Mouse (Mus musculus): Measurements from ENCODE around the gene Rpl35a. TPM values are rescaled to one million over a fixed set of nuclear protein-coding genes. Genes with fewer than 3 reads are reported as not detected.

Gene Rpl35a
- total RNA-seq, 1 experiment: 1,755 TPM

DNA sequence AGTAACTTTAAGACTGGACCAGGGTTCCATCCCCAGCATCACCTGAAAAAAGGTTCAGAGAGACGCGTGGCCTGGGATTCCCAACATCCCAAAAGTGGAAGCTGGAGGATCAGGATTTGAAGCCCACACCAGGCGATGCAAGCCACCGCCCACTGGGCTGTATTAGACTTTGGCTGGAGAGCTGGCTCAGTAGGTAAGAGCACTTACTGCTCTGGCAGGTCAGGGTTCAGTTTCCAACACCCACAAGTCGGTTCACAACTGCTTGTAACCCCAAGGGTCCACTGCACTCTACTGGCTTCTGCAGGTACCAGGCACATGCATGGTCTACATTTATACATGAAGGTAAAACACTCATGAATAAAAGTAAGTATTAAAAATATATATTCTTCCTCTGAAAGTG is 42.5 kb upstream of the Rpl35a start:
- DNase-seq (ENCODE audit: low read depth, low spot score): no peak
- TF ChIP-seq HCFC1 (IDR thresholded peaks at IDR 0.05; ENCODE audit: borderline replicate concordance, insufficient read depth, low read length) (no peak), CHD2 (IDR thresholded peaks at IDR 0.05; ENCODE audit: low read depth, low read length) (no peak), MAFK (IDR thresholded peaks at IDR 0.05; ENCODE audit: insufficient read depth, low read depth, low read length) (no peak), ZC3H11A (IDR thresholded peaks at IDR 0.05; ENCODE audit: borderline replicate concordance, low read depth, low read length) (no peak), ZNF384 (IDR thresholded peaks at IDR 0.05; ENCODE audit: low read depth, low read length) (no peak)
- peaks cover 18% of the 10 kb centered on the region for H3K36me3 ChIP-seq (ENCODE audit: control insufficient read depth, insufficient read depth, low read length, poor library complexity, severe bottlenecking)
- H3K4me1 ChIP-seq (ENCODE audit: control insufficient read depth in 2 of 2, insufficient read depth in 2 of 2, low read length in 2 of 2, poor library complexity in 1 of 2): 0 out of 4 replicates have a peak, but pooled peaks cover 0 to 4% of the 10 kb centered on the region in 2 experiments
- no peaks in the 10 kb centered on the region for H3K9me3 ChIP-seq (ENCODE audit: control insufficient read depth, insufficient read depth, low read depth, low read length)
- H3K4me3 ChIP-seq (ENCODE audit: insufficient read depth in 1 of 2, low read depth in 1 of 2, low read length in 2 of 2, poor library complexity in 1 of 2, severe bottlenecking in 1 of 2): no peak overlapping the region
- in situ Hi-C loops (cut with MboI; ENCODE audit: low sequenced_read_pairs in 2 of 2, unreplicated experiment in 2 of 2): no loop called here
- no peak overlapping the region for H3K9ac ChIP-seq (ENCODE audit: insufficient read depth, low read depth, low read length, poor library complexity, severe bottlenecking)
- no peak overlapping the region for H3K27ac ChIP-seq (ENCODE audit: insufficient read depth, low read depth, low read length, poor library complexity, severe bottlenecking)

- no peaks in the 10 kb centered on the region for H3K9me3 ChIP-seq (ENCODE audit: control insufficient read depth, insufficient read depth, low read depth, low read length)
- in situ Hi-C loops (cut with MboI; ENCODE audit: low sequenced_read_pairs in 2 of 2, unreplicated experiment in 2 of 2): no loop called here
- TF ChIP-seq MAFK (IDR thresholded peaks at IDR 0.05; ENCODE audit: insufficient read depth, low read depth, low read length) (no peak), HCFC1 (IDR thresholded peaks at IDR 0.05; ENCODE audit: borderline replicate concordance, insufficient read depth, low read length) (no peak), ZNF384 (IDR thresholded peaks at IDR 0.05; ENCODE audit: low read depth, low read length) (no peak), CHD2 (IDR thresholded peaks at IDR 0.05; ENCODE audit: low read depth, low read length) (no peak), ZC3H11A (IDR thresholded peaks at IDR 0.05; ENCODE audit: borderline replicate concordance, low read depth, low read length) (no peak)
- H3K4me3 ChIP-seq (ENCODE audit: insufficient read depth in 1 of 2, low read depth in 1 of 2, low read length in 2 of 2, poor library complexity in 1 of 2, severe bottlenecking in 1 of 2): no peak overlapping the region
- no peak overlapping the region for H3K27ac ChIP-seq (ENCODE audit: insufficient read depth, low read depth, low read length, poor library complexity, severe bottlenecking)
- H3K9ac ChIP-seq (ENCODE audit: insufficient read depth, low read depth, low read length, poor library complexity, severe bottlenecking): no peak overlapping the region
- H3K36me3 ChIP-seq (ENCODE audit: control insufficient read depth, insufficient read depth, low read length, poor library complexity, severe bottlenecking): peaks cover 16% of the 10 kb centered on the region
- 0 out of 4 replicates have a peak, but pooled peaks cover 0 to 4% of the 10 kb centered on the region in 2 experiments for H3K4me1 ChIP-seq (ENCODE audit: control insufficient read depth in 2 of 2, insufficient read depth in 2 of 2, low read length in 2 of 2, poor library complexity in 1 of 2)
- DNase-seq (ENCODE audit: low read depth, low spot score): no peak
These were observed 41.3 kb upstream of the Rpl35a start for GRCm38 (mm10) chr16:33014921-33015320.

DNA sequence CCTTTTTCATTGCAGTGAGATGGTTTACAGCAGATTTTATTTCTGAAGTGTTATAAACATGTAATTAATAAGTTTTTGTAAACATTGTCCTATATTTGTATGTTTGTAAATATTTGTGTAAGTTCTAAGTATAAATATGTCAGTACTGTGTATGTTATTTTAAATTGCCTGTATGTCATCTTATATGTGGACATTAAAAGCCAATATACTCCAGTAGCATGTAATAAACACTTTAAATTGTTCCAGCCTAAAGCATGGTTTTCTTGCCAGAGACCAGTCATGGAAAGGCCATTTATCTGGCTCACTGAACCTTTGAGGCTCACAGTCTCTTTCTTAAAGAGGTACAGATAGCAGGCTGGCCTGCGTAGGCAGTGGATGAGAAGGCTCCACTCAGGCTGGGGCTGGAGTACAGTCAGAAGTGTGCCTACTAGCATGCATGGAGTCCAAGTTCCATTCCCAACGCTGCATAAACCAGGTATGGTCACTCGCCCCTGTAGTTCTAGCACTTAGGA is 40.8 kb upstream of the Rpl35a start:
- Histone ChIP-seq H3K9ac (ENCODE audit: insufficient read depth, low read depth, low read length, poor library complexity, severe bottlenecking) (no peak overlapping the region), H3K27ac (ENCODE audit: insufficient read depth, low read depth, low read length, poor library complexity, severe bottlenecking) (no peak overlapping the region), H3K9me3 (ENCODE audit: control insufficient read depth, insufficient read depth, low read depth, low read length) (no peaks in the 10 kb centered on the region), H3K4me3 (ENCODE audit: insufficient read depth in 1 of 2, low read depth in 1 of 2, low read length in 2 of 2, poor library complexity in 1 of 2, severe bottlenecking in 1 of 2) (no peak overlapping the region), H3K4me1 (ENCODE audit: control insufficient read depth in 2 of 2, insufficient read depth in 2 of 2, low read length in 2 of 2, poor library complexity in 1 of 2) (0 out of 4 replicates have a peak, but pooled peaks cover 0 to 4% of the 10 kb centered on the region in 2 experiments), H3K36me3 (ENCODE audit: control insufficient read depth, insufficient read depth, low read length, poor library complexity, severe bottlenecking) (peaks cover 11% of the 10 kb centered on the region)
- DNase-seq (ENCODE audit: low read depth, low spot score): no peak
- in situ Hi-C loops (cut with MboI; ENCODE audit: low sequenced_read_pairs in 2 of 2, unreplicated experiment in 2 of 2): no loop called here
- TF ChIP-seq ZNF384 (IDR thresholded peaks at IDR 0.05; ENCODE audit: low read depth, low read length) (no peak), HCFC1 (IDR thresholded peaks at IDR 0.05; ENCODE audit: borderline replicate concordance, insufficient read depth, low read length) (no peak), MAFK (IDR thresholded peaks at IDR 0.05; ENCODE audit: insufficient read depth, low read depth, low read length) (no peak), ZC3H11A (IDR thresholded peaks at IDR 0.05; ENCODE audit: borderline replicate concordance, low read depth, low read length) (no peak), CHD2 (IDR thresholded peaks at IDR 0.05; ENCODE audit: low read depth, low read length) (no peak)

DNA sequence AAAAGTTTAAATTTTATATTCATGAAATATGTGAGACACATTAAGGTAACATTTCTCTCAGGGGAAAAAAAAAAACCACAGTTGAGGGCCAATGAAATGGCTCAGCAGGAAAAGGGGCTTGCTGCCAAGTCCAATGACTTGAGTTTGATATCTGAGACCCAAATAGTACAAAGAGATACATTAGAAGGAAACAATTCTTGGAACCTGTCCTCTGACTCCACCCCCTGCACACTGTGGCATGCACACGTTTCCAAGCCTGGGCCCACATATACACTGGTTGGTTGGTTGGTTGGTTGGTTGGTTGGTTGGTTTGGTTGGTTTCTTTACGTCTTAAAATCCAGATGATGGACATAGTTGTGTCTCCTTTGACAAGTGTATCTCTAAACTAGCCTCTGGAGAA is 40.3 kb upstream of the Rpl35a start:
- H3K4me3 ChIP-seq (ENCODE audit: insufficient read depth in 1 of 2, low read depth in 1 of 2, low read length in 2 of 2, poor library complexity in 1 of 2, severe bottlenecking in 1 of 2): no peak overlapping the region
- H3K4me1 ChIP-seq (ENCODE audit: control insufficient read depth in 2 of 2, insufficient read depth in 2 of 2, low read length in 2 of 2, poor library complexity in 1 of 2): 0 out of 4 replicates have a peak, but pooled peaks cover 0 to 4% of the 10 kb centered on the region in 2 experiments
- DNase-seq (ENCODE audit: low read depth, low spot score): no peak
- peaks cover 11% of the 10 kb centered on the region for H3K36me3 ChIP-seq (ENCODE audit: control insufficient read depth, insufficient read depth, low read length, poor library complexity, severe bottlenecking)
- no peak overlapping the region for H3K9ac ChIP-seq (ENCODE audit: insufficient read depth, low read depth, low read length, poor library complexity, severe bottlenecking)
- no peaks in the 10 kb centered on the region for H3K9me3 ChIP-seq (ENCODE audit: control insufficient read depth, insufficient read depth, low read depth, low read length)
- in situ Hi-C loops (cut with MboI; ENCODE audit: low sequenced_read_pairs in 2 of 2, unreplicated experiment in 2 of 2): no loop called here
- no peak for TF ChIP-seq CHD2 (IDR thresholded peaks at IDR 0.05; ENCODE audit: low read depth, low read length)
- no peak for TF ChIP-seq ZNF384 (IDR thresholded peaks at IDR 0.05; ENCODE audit: low read depth, low read length)
- no peak for TF ChIP-seq HCFC1 (IDR thresholded peaks at IDR 0.05; ENCODE audit: borderline replicate concordance, insufficient read depth, low read length)
- no peak for TF ChIP-seq MAFK (IDR thresholded peaks at IDR 0.05; ENCODE audit: insufficient read depth, low read depth, low read length)
- no peak for TF ChIP-seq ZC3H11A (IDR thresholded peaks at IDR 0.05; ENCODE audit: borderline replicate concordance, low read depth, low read length)
- no peak overlapping the region for H3K27ac ChIP-seq (ENCODE audit: insufficient read depth, low read depth, low read length, poor library complexity, severe bottlenecking)

All from ES-E14 (cell line).